Mouse (Mus musculus) liver, embryonic 15.5 days (tissue): Measurements from ENCODE around the gene Timm9. TPM values are rescaled to one million over a fixed set of nuclear protein-coding genes. Genes with fewer than 3 reads are reported as not detected.
"Not testable (repeated sequence)": the region's sequence is repeated elsewhere in the genome, so short reads cannot be mapped to it uniquely, and the experiment has no call there.

ENCODE experiments used
- ATAC-seq: fragments of 200-750 bp; cut with Nextera tagmentation; 2 replicates; pipeline ENCODE4 v1.8.0; 2017; ENCODE audit warnings: moderate number of reproducible peaks, mild to moderate bottlenecking, moderate library complexity; ENCODE audit not compliant: insufficient read depth
- H3K27ac ChIP-seq: fragments of 300-500 bp; sonication (generic); replicated peaks from 2 replicates; pipeline ENCODE4 v1.5.1; 2015; ENCODE audit warnings: mild to moderate bottlenecking, inconsistent platforms
- H3K27me3 ChIP-seq: fragments of 300-500 bp; sonication (generic); 2 replicates; pipeline ENCODE4 v1.6.1; 2015; ENCODE audit warnings: mild to moderate bottlenecking, inconsistent platforms
- H3K36me3 ChIP-seq: fragments of 300-500 bp; sonication (generic); replicated peaks from 2 replicates; pipeline ENCODE4 v1.6.1; 2015; ENCODE audit warnings: moderate library complexity, mild to moderate bottlenecking, inconsistent platforms
- H3K4me1 ChIP-seq: fragments of 300-500 bp; sonication (generic); replicated peaks from 2 replicates; pipeline ENCODE4 v1.6.1; 2015; ENCODE audit warnings: inconsistent platforms
- H3K4me2 ChIP-seq: fragments of 300-500 bp; sonication (generic); 2 replicates; pipeline ENCODE4 v1.6.1; 2015; ENCODE audit warnings: moderate library complexity, mild to moderate bottlenecking, inconsistent platforms
- H3K4me3 ChIP-seq: fragments of 300-500 bp; sonication (generic); replicated peaks from 2 replicates; pipeline ENCODE4 v1.5.1; 2015; ENCODE audit warnings: mild to moderate bottlenecking, inconsistent platforms
- H3K9ac ChIP-seq: fragments of 300-500 bp; sonication (generic); 2 replicates; pipeline ENCODE4 v1.6.1; 2015; ENCODE audit warnings: moderate library complexity, mild to moderate bottlenecking, inconsistent platforms
- H3K9me3 ChIP-seq: fragments of 300-500 bp; sonication (generic); replicated peaks from 2 replicates; pipeline ENCODE4 v1.6.1; 2016; ENCODE audit warnings: inconsistent platforms
- WGBS: fragments of 180-500 bp; shearing (Covaris S2); methylation state at CpG from one replicate; pipeline ENCODE4 v1.1.7; 2015; ENCODE audit warnings: mixed read lengths; ENCODE audit not compliant: insufficient replicate concordance; 5-methylcytosine and 5-hydroxymethylcytosine counted together
- polyA plus RNA-seq: library from polyadenylated mRNA; unstranded; fragments of >200 nt; fragmentation: Nextera tagmentation; extraction: Ambion mirVana; gene quantifications from 2 replicates; pipeline ENCODE4 v1.2.1, GENCODE M21; 2015

Gene Timm9
- polyA plus RNA-seq, 1 experiment from 2014 or later: 37.5 TPM

DNA sequence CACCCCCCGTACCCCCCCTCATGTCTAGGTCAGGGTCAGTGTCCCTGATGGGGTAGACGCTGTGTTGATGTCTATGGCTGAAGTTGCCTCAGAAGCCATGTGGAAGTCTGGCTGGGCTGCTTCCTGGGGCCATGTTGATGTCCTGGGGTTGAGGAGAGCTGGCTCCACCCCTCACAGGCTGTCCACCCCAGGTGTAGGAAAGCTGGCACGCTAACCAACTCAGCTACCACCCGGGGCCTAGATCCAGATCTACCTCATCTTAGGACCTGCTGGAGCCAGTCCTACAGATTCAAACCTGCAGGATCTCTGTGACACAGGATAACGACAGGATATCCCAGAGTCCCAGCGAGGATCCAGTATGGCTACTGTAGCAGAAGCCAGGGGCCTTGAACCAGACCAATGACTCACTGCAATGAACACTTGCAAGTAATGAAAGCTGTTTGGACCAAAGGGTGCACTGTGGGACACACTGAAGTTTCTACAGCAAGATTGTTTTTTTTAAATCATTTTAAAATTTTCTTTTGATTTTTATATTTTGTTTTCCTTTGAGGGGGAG is 29.2 kb downstream of the Timm9 start:
- H3K9me3 ChIP-seq: no peaks in the 10 kb centered on the region
- H3K27me3 ChIP-seq: peaks cover 6% of the 10 kb centered on the region
- H3K36me3 ChIP-seq: no peaks in the 10 kb centered on the region
- H3K9ac ChIP-seq: no peak overlapping the region
- no peak overlapping the region for H3K4me2 ChIP-seq
- no peak overlapping the region for H3K4me3 ChIP-seq
- peaks cover 6% of the 10 kb centered on the region for H3K4me1 ChIP-seq
- H3K27ac ChIP-seq: no peak overlapping the region
- WGBS: 75% methylated on average over 6 of the region's 6 CpGs
- ATAC-seq: no peak

DNA sequence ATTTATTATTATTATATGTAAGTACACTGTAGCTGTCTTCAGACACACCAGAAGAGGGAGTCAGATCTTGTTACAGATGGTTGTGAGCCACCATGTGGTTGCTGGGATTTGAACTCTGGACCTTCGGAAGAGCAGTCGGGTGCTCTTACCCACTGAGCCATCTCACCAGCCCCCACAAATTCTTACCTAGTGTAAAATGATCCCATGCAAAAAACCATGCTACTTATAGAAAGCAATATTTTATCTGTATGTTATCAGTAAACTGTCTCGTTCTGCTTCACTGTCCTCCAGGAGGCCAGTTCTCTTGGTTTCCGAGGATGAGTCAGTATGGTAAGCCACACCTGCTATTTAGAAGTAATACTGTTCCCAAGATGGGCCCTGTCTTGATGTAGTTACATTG is 32.2 kb downstream of the Timm9 start:
- not testable (repeated sequence) for H3K4me1 ChIP-seq, H3K4me3 ChIP-seq, H3K9ac ChIP-seq, H3K4me2 ChIP-seq, H3K27me3 ChIP-seq, H3K9me3 ChIP-seq, ATAC-seq, H3K36me3 ChIP-seq, H3K27ac ChIP-seq
- 60% methylated on average over 4 of the region's 4 CpGs for WGBS

- no peak for ATAC-seq
- no peaks in the 10 kb centered on the region for H3K4me1 ChIP-seq
- no peak overlapping the region for H3K4me3 ChIP-seq
- no peak overlapping the region for H3K27ac ChIP-seq
- H3K9me3 ChIP-seq: no peaks in the 10 kb centered on the region
- H3K4me2 ChIP-seq: no peak overlapping the region
- no peak overlapping the region for H3K9ac ChIP-seq
- H3K36me3 ChIP-seq: peaks cover 19% of the 10 kb centered on the region
- WGBS: 81% methylated on average over 8 of the region's 8 CpGs
- H3K27me3 ChIP-seq: no peaks in the 10 kb centered on the region
Observed at GRCm38 (mm10) chr12:71086331-71086730, 50.2 kb downstream of the Timm9 start.

Other genes starting within 250 kb of the Timm9 start
- 94.4 and 105 TPM in 2 replicates for gene Actr10, start 198.8 kb downstream of the Timm9 start, polyA plus RNA-seq
- 343 TPM in 2 replicates for gene Psma3, start 162.1 kb downstream of the Timm9 start, polyA plus RNA-seq
- gene Arid4a, start 120.7 kb downstream of the Timm9 start, polyA plus RNA-seq: 20.7 and 20.8 TPM in 2 replicates
- gene Tomm20l, start 25.3 kb downstream of the Timm9 start, polyA plus RNA-seq: not detected in 2 replicates
- gene 2700049A03Rik, start 164 bp upstream of the Timm9 start, polyA plus RNA-seq: 3.8 and 4.6 TPM in 2 replicates
- 0.38 and 0.44 TPM in 2 replicates for gene Dact1, start 173.2 kb upstream of the Timm9 start, polyA plus RNA-seq